Comparison of ENCODE assay signal across 32 mouse cellular contexts in genomic region chr6:130429511-130429910, GRCm38 (mm10). TPM values are rescaled to one million over a fixed set of nuclear protein-coding genes. Genes with fewer than 3 reads are reported as not detected.
DNase-seq lines count a peak whose midpoint lies in the region; ATAC-seq and TF ChIP-seq lines count a peak whose summit lies in the region.
"Had no signal": no experiment of that assay in that cellular context is flagged by ENCODE, and none has a peak within 500 bp of the region (broad histone marks: within the 10 kb centered on the region; RNA-seq: fewer than 3 reads in every experiment).

No protein-coding gene starts in this region.

- peak; percentile 68 for ATAC-seq in granulocyte monocyte progenitor cell, adult 5-6 weeks (replicated peaks; ENCODE audit: poor library complexity, severe bottlenecking)
- ATAC-seq in megakaryocyte progenitor cell, adult 5-6 weeks (replicated peaks; ENCODE audit: poor library complexity): peak; percentile 93
- peak; percentile 74; the same call in 1 of the 2 replicates for ATAC-seq in neutrophil, adult 5-6 weeks (ENCODE audit: extremely low read depth, insufficient number of reproducible peaks, low FRiP score, poor library complexity, severe bottlenecking)
- ATAC-seq in intestine, embryonic 16.5 days: no peak
- no peak for ATAC-seq in midbrain, postnatal 0 days (ENCODE audit: low FRiP score)
- ATAC-seq: CD4-positive, CD25-positive, alpha-beta regulatory T cell, adult 4 months; forebrain, embryonic 15.5 days; hindbrain, embryonic 16.5 days had no signal

- WGBS in intestine, embryonic 16.5 days: 82% methylated on average over 4 of the region's 4 CpGs
- 85% methylated on average over 4 of the region's 4 CpGs for WGBS in midbrain, postnatal 0 days

- no peak overlapping the region for H3K9ac ChIP-seq in intestine, embryonic 16.5 days (ENCODE audit: low read depth, low read length)
- no peak overlapping the region for H3K9ac ChIP-seq in midbrain, postnatal 0 days (replicated peaks; ENCODE audit: low read length, poor library complexity, severe bottlenecking)
- H3K9ac ChIP-seq: embryonic facial prominence, embryonic 12.5 days; embryonic facial prominence, embryonic 15.5 days; forebrain, embryonic 15.5 days; hindbrain, embryonic 13.5 days had no signal

- H3K4me2 ChIP-seq in intestine, embryonic 16.5 days (ENCODE audit: low read depth, low read length): no peak overlapping the region
- H3K4me2 ChIP-seq in midbrain, postnatal 0 days (ENCODE audit: low read depth, low read length, poor library complexity, severe bottlenecking): no peak overlapping the region
- H3K4me2 ChIP-seq: embryonic facial prominence, embryonic 12.5 days; embryonic facial prominence, embryonic 15.5 days; forebrain, embryonic 15.5 days; heart, embryonic 11.5 days; hindbrain, embryonic 13.5 days had no signal

- H3K36me3 ChIP-seq in intestine, embryonic 16.5 days (ENCODE audit: control insufficient read depth, insufficient read depth, low read length): no peaks in the 10 kb centered on the region
- no peaks in the 10 kb centered on the region for H3K36me3 ChIP-seq in midbrain, postnatal 0 days (ENCODE audit: insufficient read depth, low read length)
- H3K36me3 ChIP-seq: embryonic facial prominence, embryonic 12.5 days; embryonic facial prominence, embryonic 15.5 days; forebrain, embryonic 15.5 days; hindbrain, embryonic 10.5 days; hindbrain, embryonic 13.5 days had no signal

- H3K9me3 ChIP-seq in intestine, embryonic 16.5 days (ENCODE audit: control insufficient read depth, low read length): 0 out of 2 replicates have a peak, but pooled peaks cover 3% of the 10 kb centered on the region
- H3K9me3 ChIP-seq in midbrain, postnatal 0 days (ENCODE audit: low read length): peaks cover 5% of the 10 kb centered on the region; the same call in 1 of the 2 replicates

- no peak for TF ChIP-seq CTCF in midbrain, postnatal 0 days (IDR thresholded peaks at IDR 0.05)

- no peak overlapping the region for H3K27ac ChIP-seq in intestine, embryonic 16.5 days (ENCODE audit: low read length)
- no peak overlapping the region for H3K27ac ChIP-seq in midbrain, postnatal 0 days (ENCODE audit: low read depth, low read length)
- H3K27ac ChIP-seq: embryonic facial prominence, embryonic 12.5 days; embryonic facial prominence, embryonic 15.5 days; forebrain, embryonic 15.5 days; hindbrain, embryonic 10.5 days; hindbrain, embryonic 13.5 days had no signal

- DNase-seq in B cell, adult 2 months: peak; percentile 7 to 13
- DNase-seq in retina, embryonic 14.5 days (ENCODE audit: low spot score): no peak
- DNase-seq in frontal cortex, postnatal 10 days (ENCODE audit: low spot score in 2 of 2): no peak
- DNase-seq in midbrain, postnatal 0 days (ENCODE audit: low spot score): no peak
- DNase-seq: adrenal gland, adult 2 months; adrenal gland, postnatal 14 days; cerebellum, adult 11-12 months; cerebellum, adult 8-10 months; cerebellum, postnatal 10 days; gastrocnemius, postnatal 10 days; gastrocnemius, postnatal 36 days; heart, adult 11 months had no signal

- no peaks in the 10 kb centered on the region for H3K27me3 ChIP-seq in intestine, embryonic 16.5 days (replicated peaks; ENCODE audit: control insufficient read depth, insufficient read depth, low read length)
- H3K27me3 ChIP-seq in midbrain, postnatal 0 days (ENCODE audit: insufficient read depth, low read length): no peaks in the 10 kb centered on the region
- H3K27me3 ChIP-seq: embryonic facial prominence, embryonic 12.5 days; embryonic facial prominence, embryonic 15.5 days; forebrain, embryonic 15.5 days; hindbrain, embryonic 13.5 days had no signal

- H3K4me1 ChIP-seq in intestine, embryonic 16.5 days (ENCODE audit: control insufficient read depth, insufficient read depth, low read length): no peaks in the 10 kb centered on the region
- H3K4me1 ChIP-seq in midbrain, postnatal 0 days (ENCODE audit: insufficient read depth, low read length): no peaks in the 10 kb centered on the region
- H3K4me1 ChIP-seq: embryonic facial prominence, embryonic 12.5 days; embryonic facial prominence, embryonic 15.5 days; forebrain, embryonic 15.5 days; hindbrain, embryonic 10.5 days; hindbrain, embryonic 13.5 days had no signal

- H3K4me3 ChIP-seq in intestine, embryonic 16.5 days (ENCODE audit: low read length): no peak overlapping the region
- H3K4me3 ChIP-seq in midbrain, postnatal 0 days (ENCODE audit: low read depth, low read length): no peak overlapping the region
- H3K4me3 ChIP-seq: embryonic facial prominence, embryonic 12.5 days; embryonic facial prominence, embryonic 15.5 days; forebrain, embryonic 15.5 days; hindbrain, embryonic 10.5 days; hindbrain, embryonic 13.5 days had no signal

RNA-seq across cellular contexts. Expression of gene Klra1, which starts 42.8 kb away (rescaled TPM):
- not detected in 2 replicates for total RNA-seq in granulocyte monocyte progenitor cell, adult 5-6 weeks (2014; fragmentation: Nextera tagmentation)
- total RNA-seq in granulocyte monocyte progenitor cell, adult 5-6 weeks (2017): 2.1 TPM in 1 of 2 replicates, not detected in the other
- not detected in 2 replicates for total RNA-seq in megakaryocyte progenitor cell, adult 5-6 weeks (2015)
- total RNA-seq in megakaryocyte progenitor cell, adult 5-6 weeks (2017): not detected in 2 replicates
- total RNA-seq in neutrophil, adult 5-6 weeks (2017): 1.3 and 2.2 TPM in 2 replicates
- polyA plus RNA-seq in intestine, embryonic 16.5 days (2015; fragmentation: Nextera tagmentation; extraction: Ambion mirVana): not detected in 2 replicates
- not detected in 2 replicates for total RNA-seq in midbrain, postnatal 0 days (2014; rRNA removed)
- not detected in 2 replicates for polyA plus RNA-seq in midbrain, postnatal 0 days (2015; fragmentation: Nextera tagmentation; extraction: Ambion mirVana)
- total RNA-seq: adrenal gland, adult 2 months; adrenal gland, postnatal 14 days; gastrocnemius, adult 18-20 months; gastrocnemius, postnatal 10 days; gastrocnemius, postnatal 36 days; heart, adult 8-10 months; heart, postnatal 25 days had no signal
- polyA plus RNA-seq: adrenal gland, adult 2 months; brain, embryonic 14.5 days; C2C12; CD4-positive, CD25-positive, alpha-beta regulatory T cell, adult 4 months; embryonic facial prominence, embryonic 12.5 days; embryonic facial prominence, embryonic 15.5 days; forebrain, embryonic 11.5 days; forebrain, embryonic 15.5 days; heart, embryonic 11.5 days; heart, embryonic 14.5 days; heart, postnatal 0 days; hindbrain, embryonic 10.5 days; hindbrain, embryonic 13.5 days; hindbrain, embryonic 16.5 days had no signal

Comparison
In these comparisons a context has a peak if more than half of its experiments do, and no peak if none do; other contexts are left out.
1. DNase-seq: peak in B cell, adult 2 months (2 of 2); none in retina, embryonic 14.5 days (single experiment), frontal cortex, postnatal 10 days (0 of 2) and midbrain, postnatal 0 days (single experiment).
2. ATAC-seq: peak in granulocyte monocyte progenitor cell, adult 5-6 weeks (single experiment), megakaryocyte progenitor cell, adult 5-6 weeks (single experiment) and neutrophil, adult 5-6 weeks (single experiment); none in intestine, embryonic 16.5 days (single experiment) and midbrain, postnatal 0 days (single experiment).